Mouse (Mus musculus): ENCODE results near the gene Hells.

The Hells gene

DNA sequence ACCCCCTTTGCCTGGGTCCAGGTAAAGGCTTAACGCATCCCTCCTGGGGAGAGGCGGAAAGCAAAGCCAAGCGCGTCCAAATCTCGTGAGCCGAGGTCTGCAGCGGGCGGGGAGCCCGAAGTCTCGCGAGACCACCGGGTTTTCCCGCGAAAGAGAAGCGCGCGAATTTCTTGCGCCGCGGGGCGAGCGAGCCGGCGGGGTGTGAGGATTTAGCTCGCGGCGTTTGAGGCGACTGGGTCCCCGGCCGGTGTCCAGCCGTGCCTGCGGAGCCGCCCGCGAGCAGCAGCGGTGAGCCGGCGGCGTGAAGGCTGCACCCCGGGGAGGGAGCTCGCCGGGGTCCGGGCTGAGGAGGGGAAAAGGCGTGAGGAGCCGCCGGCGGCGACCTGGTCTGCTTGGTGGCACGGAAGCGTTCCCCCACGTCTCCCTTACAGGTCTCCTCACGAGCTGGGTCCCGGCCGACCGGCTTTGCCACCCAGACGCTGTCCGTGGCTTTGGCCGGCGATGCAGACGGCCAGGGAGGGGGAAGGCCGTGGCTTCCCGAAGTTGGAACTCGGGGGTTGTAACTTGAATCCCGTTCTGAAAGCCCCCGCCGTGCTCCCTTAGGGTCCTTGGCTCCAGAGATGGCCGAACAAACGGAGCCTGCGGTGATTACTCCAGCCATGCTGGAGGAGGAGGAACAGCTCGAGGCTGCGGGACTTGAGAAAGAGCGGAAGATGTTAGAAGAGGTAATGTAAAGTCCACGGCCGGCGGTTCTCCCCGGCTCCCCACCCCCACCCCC, at the start of gene Hells:
TSS of gene Hells (plus strand) at position 128 of the 778 bp plus-strand sequence.
- WGBS = under 1% methylated on average over 76 of the region's 76 CpGs

DNA sequence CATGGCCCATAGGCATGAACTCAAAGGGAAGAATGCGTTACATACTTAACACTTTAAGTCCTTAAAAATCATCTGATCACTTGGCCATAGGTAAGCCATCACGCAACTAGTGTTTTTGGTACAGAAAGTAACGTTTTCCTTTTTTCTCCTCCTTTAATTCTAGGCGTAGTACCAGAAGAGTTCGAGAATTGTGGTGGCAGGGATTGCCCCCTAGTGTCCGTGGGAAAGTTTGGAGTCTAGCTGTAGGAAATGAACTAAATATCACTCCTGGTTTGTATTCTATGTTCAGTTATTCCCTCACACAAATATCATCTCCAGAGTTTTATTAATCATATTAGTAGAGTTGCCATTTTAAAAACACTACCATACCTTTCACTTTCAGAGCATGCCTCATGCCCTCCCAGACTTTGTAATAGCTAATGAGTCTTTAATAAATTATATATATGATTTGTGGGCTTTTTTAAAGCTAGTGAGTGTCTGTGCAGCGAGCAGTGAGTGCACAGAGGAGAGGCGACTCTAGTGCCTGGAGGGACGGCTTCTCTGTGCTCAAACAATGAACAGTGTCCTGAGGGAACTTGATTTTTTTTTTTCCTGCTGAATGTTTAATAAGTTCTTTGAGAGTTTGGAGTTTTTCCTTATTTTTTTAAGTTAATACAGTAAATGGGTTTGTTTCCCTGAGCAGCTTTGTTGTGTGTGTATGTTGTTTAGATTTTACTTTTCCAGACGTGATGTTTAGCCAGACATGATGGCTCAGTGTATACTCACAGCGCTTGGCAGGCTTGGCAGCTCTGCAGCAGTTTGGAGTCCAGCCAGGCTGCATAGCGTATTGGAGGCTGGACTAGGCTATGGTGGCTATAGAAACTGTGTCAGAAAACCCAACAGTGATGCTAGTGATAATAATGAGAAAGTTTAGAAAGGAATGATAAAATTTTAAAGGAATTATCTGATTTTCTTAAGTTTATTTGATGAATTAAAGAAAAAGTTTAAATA, 29.3 kb upstream of the Hells start:
- WGBS = 57% methylated on average over 12 of the region's 12 CpGs

DNA sequence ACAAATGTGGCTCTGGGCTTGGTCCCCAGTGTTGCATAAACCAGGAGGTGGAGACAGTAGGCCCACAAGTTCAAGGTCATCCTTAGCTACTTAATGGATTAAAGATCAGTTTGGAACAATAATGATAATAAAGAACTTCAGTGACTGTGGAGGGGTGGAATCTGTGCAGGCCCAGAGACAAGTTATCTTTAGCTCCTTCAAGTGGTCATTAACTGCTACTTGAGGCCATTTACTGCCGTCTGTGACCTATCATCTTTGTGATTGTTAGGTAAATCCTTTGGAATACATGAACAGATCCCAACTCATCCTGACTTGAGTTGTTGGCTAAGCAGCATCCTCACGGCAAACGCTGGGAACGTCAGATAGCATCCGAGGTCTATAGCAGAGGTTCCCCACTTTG, 28.2 kb upstream of the Hells start:
- WGBS = 96% methylated on average over 5 of the region's 5 CpGs

DNA sequence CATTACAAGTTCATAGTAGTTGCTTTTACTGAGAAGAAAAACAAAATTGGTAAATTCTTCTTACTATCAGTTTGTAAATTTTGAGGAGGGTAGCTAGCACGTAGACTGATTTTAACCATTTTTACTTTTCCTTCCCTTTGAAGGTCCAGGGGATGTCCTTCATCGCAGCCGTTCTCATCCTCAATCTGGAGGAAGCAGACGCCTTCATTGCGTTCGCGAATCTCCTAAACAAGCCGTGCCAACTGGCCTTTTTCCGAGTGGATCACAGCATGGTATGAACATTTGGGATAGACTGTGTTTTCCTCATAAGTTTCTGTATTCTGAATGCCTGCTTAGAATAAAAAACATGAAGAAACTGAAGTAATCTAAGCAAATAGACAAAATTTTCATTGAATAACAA, 16.9 kb upstream of the Hells start:
- WGBS = 79% methylated on average over 9 of the region's 9 CpGs

GRCm38 (mm10) chr19:38914926-38915325, 15.8 kb upstream of the Hells start:
- WGBS = 94% methylated on average over 15 of the region's 15 CpGs

DNA sequence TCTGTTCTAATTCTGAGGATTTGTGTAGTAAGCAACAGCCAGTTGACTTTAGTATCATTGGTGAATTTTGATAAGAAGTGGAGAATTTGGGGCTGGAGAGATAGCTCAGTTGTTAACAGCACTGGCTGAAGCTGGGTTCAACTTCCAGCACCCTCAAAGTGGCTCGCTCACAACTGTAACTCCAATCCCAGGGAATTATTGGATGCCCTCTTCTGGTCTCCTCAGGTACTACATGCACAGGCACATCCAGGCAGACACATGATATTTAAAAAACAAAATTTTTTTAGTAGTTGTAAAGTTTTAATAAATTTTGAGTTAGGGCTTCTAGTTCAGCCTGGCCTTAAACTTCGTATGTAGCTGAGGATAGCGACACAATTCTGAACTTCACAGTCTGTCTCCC, 15.0 kb upstream of the Hells start:
- 55% methylated on average over 3 of the region's 3 CpGs for WGBS

DNA sequence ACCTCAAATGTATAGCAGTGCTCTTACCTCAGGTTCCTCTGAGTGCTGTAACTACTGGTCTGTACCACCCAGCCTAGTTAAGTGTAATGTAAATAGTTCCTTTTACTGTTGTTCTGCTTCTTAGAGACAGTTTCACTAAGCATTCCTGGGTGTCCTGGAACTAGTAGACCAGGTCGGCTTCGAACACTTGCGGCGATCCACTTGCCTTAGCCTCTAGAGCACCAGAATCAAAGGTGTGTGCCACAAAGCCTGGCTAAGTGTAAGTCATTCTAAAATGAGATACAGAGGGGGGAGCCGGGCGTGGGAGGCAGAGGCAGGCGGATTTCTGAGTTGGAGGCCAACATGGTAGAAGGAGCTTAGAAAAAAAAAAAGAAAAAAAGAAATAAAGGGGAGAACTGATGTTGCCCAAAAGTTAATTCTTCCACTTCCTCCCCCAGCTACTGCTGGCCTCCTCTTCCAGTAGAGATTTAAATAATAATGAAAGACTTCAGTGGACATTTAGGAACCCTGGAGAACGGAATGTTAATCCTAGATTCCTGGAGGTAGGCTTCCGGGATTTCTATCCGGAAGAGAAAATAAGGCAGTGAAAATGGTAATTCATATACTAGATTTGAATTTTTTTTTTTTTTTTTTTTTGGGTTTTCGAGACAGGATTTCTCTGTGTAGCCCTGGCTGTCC, 2.1 kb upstream of the Hells start:
- WGBS = 88% methylated on average over 11 of the region's 11 CpGs

DNA sequence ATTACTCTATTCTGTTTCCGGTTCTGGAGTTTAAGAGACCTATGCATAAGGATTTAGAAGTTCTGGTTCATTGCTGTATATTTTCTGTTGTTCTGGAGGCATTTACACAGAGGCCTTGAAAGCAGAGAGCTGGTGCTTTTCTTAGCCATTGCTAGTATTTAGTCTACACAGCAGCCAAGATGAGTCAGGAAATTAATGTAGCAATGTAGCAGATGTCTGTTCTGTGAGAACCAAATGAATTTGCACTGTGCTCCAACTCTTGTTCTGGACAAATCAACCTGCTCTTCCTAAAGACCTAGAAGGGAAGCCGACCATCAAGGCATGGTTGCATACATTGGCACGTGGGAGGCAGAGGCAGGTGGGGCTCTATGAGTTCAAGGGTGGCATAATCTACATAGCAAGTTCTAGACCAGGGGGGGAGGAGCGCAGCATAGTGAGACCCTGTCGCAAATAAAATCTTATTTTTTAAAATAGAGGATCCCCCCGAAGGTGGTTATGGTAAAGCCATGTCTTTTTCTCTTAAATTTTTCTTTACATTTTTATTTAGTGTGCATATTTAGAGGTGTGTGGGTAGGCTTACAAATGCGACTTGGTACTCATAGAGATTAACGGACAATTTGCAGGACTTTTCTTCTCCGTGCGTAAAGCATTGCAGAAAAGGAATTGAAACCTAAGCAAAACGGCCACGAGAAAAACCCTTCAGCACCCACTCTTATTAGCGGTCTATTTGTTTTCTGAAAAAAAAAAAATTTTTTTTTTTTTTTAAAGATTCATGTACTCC, 1.1 kb upstream of the Hells start:
- WGBS = 44% methylated on average over 13 of the region's 13 CpGs

DNA sequence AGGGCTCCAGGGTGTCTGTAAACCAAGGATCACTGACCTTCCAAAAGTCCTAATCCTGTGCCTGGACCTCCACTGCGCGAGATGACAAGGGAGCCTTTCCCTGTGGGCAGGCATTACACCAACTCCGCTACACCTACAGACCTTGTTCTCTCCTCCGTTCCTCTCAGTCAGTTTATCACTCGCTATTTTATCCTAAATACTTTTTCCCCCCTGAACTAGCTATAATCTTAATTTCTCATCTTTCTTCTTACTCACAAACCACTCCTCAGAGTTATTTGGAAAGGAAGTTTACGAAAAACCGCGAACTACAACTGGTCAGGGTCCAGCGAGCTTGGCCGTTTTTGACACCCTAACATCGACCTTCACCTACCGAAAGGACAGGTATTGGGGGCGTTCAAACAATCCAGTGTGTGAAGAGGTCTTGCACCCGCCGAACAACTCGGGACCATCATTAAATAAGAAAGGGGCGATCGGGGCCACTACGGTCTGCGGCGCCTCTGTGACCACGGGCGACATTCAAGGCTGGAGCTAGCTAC, 395 bp upstream of the Hells start:
- WGBS = under 1% methylated on average over 23 of the region's 23 CpGs

DNA sequence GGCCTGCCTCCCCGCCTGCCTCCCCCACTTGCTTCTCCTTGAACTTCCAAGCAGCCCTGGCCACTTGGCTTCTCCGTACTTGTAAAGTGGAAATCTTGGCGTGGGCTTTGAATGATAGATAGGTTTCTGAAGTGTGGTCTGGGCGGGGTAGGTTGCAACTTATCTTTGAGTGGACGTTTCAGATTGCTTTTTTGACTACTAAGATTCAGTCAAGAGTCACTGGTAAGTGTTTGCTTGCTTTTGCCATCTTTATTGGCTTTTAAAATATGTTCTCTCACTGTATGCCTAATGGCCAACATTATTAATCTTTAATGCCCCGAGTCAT, 813 bp downstream of the Hells start:
- 12% methylated on average over 6 of the region's 6 CpGs for WGBS

DNA sequence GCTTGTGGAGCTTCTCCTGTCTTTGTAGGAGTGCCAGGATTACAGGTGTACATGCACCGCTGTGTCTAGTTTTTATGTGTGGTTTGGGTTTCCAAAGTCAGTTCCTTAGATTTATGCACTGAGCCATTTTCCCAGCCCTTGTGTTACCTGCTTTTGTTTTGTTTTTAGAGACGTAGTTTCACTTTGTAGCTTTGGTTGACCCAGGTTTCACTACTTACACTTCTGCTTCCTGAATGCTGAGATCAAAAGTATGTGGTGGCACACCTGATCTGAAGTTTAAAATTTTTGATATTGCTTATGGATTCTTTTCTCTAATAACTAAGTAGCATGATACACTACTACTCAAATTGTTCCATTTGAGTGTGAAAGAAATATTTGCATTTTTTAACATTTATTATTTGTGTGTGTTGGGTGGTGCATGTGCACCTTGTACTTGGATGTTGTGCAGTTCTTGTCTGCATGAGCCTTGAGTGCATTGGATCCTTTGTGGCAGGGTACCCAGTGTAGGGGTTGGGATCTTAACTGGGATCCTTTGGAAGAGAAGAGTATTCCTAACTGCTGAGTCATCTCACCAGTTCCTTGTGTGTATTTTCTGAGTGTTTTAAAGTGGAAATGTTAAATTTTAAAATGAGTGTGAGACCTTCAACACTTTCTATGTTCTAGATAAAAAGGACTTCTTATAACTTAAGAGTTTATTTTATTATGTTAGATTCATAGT, 14.0 kb downstream of the Hells start:
- WGBS = 93% methylated on average over 2 of the region's 2 CpGs

DNA sequence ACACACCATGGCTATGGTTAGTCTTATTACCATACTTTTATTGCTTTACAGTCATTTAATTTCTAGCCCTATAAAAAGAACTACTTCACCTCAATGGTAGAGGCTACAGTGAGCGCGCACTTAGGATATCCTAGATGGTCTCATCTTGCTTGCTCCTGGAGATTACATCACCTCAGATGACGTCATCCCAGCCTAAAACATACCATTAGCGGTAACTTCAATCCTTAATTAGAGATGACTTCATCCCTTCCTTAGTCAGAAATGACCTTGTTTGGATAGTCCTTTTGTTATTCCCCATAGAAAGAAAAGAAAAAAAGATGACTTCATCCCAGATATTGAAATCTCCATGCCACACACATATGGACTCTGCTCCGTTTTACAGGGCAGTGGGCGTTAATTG, 40.0 kb downstream of the Hells start:
- WGBS = 73% methylated on average over 6 of the region's 6 CpGs

- WGBS = 79% methylated on average over 5 of the region's 5 CpGs
Observed at GRCm38 (mm10) chr19:38972581-38972980, 41.9 kb downstream of the Hells start.

GRCm38 (mm10) chr19:38973666-38974065, 43.0 kb downstream of the Hells start:
- WGBS = 41% methylated on average over 7 of the region's 7 CpGs

DNA sequence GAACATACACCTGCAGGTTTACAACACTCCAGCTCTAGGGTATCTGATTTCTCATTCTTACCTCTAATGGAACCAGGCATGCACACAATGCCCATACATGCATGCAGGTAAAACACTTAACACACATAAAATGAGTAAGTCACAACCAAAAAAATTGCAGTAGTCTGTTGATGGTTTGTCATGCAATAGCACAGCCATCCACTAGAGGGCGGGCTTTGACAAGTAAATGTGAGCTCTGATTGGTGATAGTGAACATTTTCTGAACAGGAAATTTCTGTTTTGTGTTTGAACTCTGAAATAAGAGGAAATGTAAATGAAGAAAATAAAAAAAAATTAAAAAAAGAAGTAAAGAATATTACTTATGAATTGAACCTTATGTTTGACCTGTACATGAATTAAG, 51.3 kb downstream of the Hells start:
- 0% methylated on average over 1 of the region's 1 CpGs for WGBS

GRCm38 (mm10) chr19:38998248-38998647, 67.5 kb downstream of the Hells start:
- 84% methylated on average over 4 of the region's 4 CpGs for WGBS

DNA sequence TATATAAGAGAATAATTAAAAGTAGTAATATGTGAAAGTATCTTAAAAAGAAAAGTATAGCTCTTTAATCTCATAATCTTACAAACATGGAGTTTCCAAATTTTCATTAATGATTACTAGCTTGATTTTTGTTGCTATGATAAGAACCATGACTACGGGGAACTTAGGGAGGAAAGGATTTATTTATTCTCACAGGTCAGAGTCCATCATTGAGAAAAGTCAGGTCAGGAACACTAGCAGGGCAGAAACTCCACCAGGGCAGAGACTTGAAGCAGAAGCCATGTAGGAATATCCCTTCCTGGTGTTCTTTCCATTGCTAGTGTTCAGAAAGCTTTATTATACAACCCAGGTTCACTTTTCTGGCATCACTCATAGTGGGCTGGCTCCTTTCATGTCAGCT, 68.0 kb downstream of the Hells start:
- WGBS = 82% methylated on average over 1 of the region's 1 CpGs

DNA sequence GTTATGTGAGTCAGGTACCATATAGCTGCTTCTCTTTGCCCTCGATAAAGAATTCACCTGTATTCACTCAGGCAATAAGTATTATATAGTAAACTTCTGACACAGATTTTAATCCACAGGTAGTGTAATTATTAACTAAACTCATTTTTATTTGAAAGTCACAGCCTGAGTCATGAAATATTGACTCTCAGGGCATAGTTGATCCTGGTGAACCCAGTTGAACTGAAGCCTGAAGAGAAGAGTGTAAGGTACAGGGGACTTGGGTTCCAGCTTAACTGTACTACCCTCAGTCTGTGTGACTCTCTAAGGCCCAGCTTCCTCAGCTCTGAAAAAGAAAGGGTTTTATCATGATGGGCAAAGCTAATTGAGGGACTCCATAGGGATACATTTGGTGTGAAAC, 74.4 kb downstream of the Hells start:
- 95% methylated on average over 1 of the region's 1 CpGs for WGBS

GRCm38 (mm10) chr19:39006715-39007114, 76.0 kb downstream of the Hells start, which contains the start of gene Cyp2c55:
Cyp2c55 (plus strand) TSS chr19:39007019.

